Mouse (Mus musculus) hindbrain, embryonic 12.5 days (tissue): ENCODE measurements around the gene Mbnl2. TPM values are rescaled to one million over a fixed set of nuclear protein-coding genes. Genes with fewer than 3 reads are reported as not detected.
"Not testable (repeated sequence)": the region's sequence is repeated elsewhere in the genome, so short reads cannot be mapped to it uniquely, and the experiment has no call there.

Experiments
- ATAC-seq: fragments of 200-750 bp; cut with Nextera tagmentation; 2 replicates; pipeline ENCODE4 v1.8.0; 2017; ENCODE audit warnings: moderate TSS enrichment; ENCODE audit not compliant: low FRiP score
- H3K27ac ChIP-seq: fragments of 300-500 bp; sonication (generic); 2 replicates; pipeline ENCODE4 v1.5.1; 2016; ENCODE audit warnings: mild to moderate bottlenecking
- H3K27me3 ChIP-seq: fragments of 300-500 bp; sonication (generic); 2 replicates; pipeline ENCODE4 v1.6.1; 2016; ENCODE audit warnings: mild to moderate bottlenecking
- H3K36me3 ChIP-seq: fragments of 300-500 bp; sonication (generic); 2 replicates; pipeline ENCODE4 v1.6.1; 2016; ENCODE audit warnings: mild to moderate bottlenecking
- H3K4me1 ChIP-seq: fragments of 300-500 bp; sonication (generic); 2 replicates; pipeline ENCODE4 v1.6.1; 2016
- H3K4me2 ChIP-seq: fragments of 300-500 bp; sonication (generic); replicated peaks from 2 replicates; pipeline ENCODE4 v1.6.1; 2016; ENCODE audit warnings: mild to moderate bottlenecking
- H3K4me3 ChIP-seq: fragments of 300-500 bp; sonication (generic); 2 replicates; pipeline ENCODE4 v1.5.1; 2016; ENCODE audit warnings: mild to moderate bottlenecking
- H3K9ac ChIP-seq: fragments of 300-500 bp; sonication (generic); 2 replicates; pipeline ENCODE4 v1.6.1; 2016; ENCODE audit warnings: mild to moderate bottlenecking, moderate library complexity
- H3K9me3 ChIP-seq: fragments of 300-500 bp; sonication (generic); replicated peaks from 2 replicates; pipeline ENCODE4 v1.6.1; 2016; ENCODE audit warnings: mild to moderate bottlenecking
- WGBS: fragments of 180-500 bp; shearing (Covaris S2); methylation state at CpG from one replicate; pipeline ENCODE4 v1.1.7; 2016; 5-methylcytosine and 5-hydroxymethylcytosine counted together
- polyA plus RNA-seq: library from polyadenylated mRNA; unstranded; fragments of >200 nt; fragmentation: Nextera tagmentation; extraction: Ambion mirVana; gene quantifications from 2 replicates; pipeline ENCODE4 v1.2.1, GENCODE M21; 2016

Gene Mbnl2
- polyA plus RNA-seq, 1 experiment from 2014 or later, result 47.2 TPM

DNA sequence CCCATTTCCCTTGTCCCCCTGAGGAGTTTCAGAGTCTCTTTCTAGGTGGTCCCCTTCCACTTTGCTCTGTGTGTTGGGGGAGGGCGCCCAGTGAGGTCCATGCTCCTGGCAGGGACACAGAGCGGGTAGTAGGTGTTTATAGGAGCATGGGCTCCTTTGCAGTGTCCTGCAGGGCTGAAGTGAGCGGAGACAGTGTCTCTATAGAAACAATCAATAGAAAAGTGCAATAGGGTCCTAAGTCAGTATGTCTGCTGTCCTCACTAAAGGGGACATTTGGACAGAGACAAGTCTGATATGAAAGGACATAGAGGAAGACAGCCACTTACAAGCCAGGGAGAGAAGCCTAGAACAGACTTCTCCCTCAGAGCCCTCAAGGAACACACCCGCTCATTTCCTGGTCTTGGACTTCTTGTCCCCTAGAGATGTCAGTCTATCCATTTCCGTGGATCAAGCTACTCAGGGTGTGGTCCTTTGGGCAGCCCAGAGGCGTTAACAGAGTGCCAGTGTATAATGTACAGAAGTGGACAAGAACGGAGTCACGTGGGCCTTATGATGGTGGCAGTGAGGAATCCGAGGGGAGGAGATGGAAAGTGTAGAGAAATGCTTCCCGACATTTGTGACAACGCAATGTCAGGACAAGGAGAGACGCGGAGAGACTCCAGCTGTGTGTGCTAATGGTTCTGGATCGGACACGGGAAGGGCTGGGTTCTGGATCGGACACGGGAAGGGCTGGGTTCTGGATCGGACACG, 82.0 kb downstream of the Mbnl2 start:
- no peak overlapping the region for H3K27ac ChIP-seq
- peaks cover 8% of the 10 kb centered on the region for H3K27me3 ChIP-seq
- no peak overlapping the region for H3K9ac ChIP-seq
- no peak overlapping the region for H3K4me3 ChIP-seq
- H3K9me3 ChIP-seq, result no peaks in the 10 kb centered on the region
- H3K4me2 ChIP-seq, result no peak overlapping the region
- no peak for ATAC-seq
- 95% methylated on average over 19 of the region's 19 CpGs for WGBS
- no peaks in the 10 kb centered on the region for H3K36me3 ChIP-seq
- peaks cover 13% of the 10 kb centered on the region for H3K4me1 ChIP-seq

DNA sequence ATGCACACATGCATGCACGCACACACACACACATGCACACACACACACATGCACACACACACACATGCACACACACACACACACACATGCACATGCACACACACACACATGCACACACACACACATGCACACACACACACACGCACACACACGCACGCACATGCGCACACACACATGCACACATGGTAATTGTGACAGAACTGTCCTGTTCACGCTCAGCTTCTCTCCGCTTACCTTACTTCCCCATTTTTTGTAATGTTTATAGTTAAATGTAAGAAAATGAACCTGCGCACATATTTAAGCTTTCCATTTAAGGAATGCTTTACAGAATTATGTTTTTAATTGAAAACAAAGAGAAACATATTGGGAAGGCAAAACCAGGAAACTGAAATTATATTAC, 84.1 kb downstream of the Mbnl2 start:
- H3K4me1 ChIP-seq, result peaks cover 15% of the 10 kb centered on the region
- not testable (repeated sequence) for H3K4me3 ChIP-seq, H3K9ac ChIP-seq, H3K27me3 ChIP-seq, H3K9me3 ChIP-seq, H3K4me2 ChIP-seq, H3K27ac ChIP-seq, ATAC-seq, H3K36me3 ChIP-seq
- 94% methylated on average over 8 of the region's 8 CpGs for WGBS

DNA sequence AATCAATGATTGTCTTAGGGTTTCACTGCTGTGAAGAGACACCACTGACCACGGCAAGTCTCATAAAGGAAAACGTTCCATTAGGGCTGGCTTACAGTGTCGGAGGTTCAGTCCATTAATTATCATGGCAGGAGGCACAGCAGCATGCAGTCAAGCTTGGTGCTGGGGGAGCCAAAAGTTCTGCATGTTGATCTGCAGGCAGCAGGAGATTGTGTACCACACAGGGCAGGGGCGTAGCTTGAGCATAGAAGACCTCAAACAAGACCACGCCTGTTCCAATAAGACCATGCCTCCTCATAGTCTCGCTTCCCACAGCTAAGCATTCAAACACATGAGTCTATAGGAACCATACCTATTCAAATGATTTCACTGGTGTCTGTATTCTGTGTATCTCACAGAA, 85.7 kb downstream of the Mbnl2 start:
- H3K27me3 ChIP-seq, result peaks cover 3% of the 10 kb centered on the region

DNA sequence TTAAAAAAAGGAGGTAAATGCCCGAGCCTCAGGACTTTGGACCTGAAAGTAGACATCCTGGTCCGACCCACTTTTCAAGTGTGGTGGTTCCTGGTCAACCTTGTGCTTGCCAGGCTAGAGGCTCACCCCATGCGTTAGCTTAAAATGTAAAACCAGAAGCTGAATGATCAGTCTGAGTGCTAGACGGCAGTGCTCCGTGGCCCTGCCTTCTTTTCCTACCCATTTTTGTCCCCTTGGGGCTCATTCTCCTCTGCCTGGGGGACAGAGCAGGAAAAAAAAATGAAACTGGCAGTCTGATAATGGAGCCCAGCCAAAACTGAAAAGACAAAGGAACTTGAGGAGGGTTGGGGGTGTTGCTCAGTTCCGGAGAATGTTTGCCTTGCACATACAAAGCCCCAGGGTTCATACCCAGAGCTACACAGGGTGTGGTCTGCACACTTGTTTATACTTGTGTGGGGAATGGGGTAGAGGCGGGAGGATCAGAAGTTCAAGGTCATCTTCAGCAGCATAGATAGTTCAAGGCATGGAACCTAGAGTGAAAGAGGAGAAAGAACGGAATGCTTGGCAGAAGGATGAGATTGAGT, 87.0 kb downstream of the Mbnl2 start:
- no peak overlapping the region for H3K4me2 ChIP-seq
- ATAC-seq, result no peak; the same call in 1 of the 2 replicates
- no peak overlapping the region for H3K27ac ChIP-seq
- H3K9me3 ChIP-seq, result no peaks in the 10 kb centered on the region
- H3K9ac ChIP-seq, result no peak overlapping the region
- no peaks in the 10 kb centered on the region; the same call in 1 of the 2 replicates for H3K27me3 ChIP-seq
- H3K4me1 ChIP-seq, result peaks cover 4% of the 10 kb centered on the region; the same call in 1 of the 2 replicates
- H3K36me3 ChIP-seq, result no peaks in the 10 kb centered on the region
- H3K4me3 ChIP-seq, result no peak overlapping the region
- 70% methylated on average over 8 of the region's 8 CpGs for WGBS

More for the DNA sequence above, 85.7 kb downstream of the Mbnl2 start:
- H3K36me3 ChIP-seq, result no peaks in the 10 kb centered on the region
- H3K9ac ChIP-seq, result no peak overlapping the region
- H3K4me2 ChIP-seq, result no peak overlapping the region
- WGBS, result 78% methylated on average over 6 of the region's 6 CpGs
- no peak overlapping the region for H3K27ac ChIP-seq
- ATAC-seq, result no peak
- peaks cover 4% of the 10 kb centered on the region; the same call in 1 of the 2 replicates for H3K4me1 ChIP-seq
- H3K4me3 ChIP-seq, result no peak overlapping the region
- H3K9me3 ChIP-seq, result no peaks in the 10 kb centered on the region

DNA sequence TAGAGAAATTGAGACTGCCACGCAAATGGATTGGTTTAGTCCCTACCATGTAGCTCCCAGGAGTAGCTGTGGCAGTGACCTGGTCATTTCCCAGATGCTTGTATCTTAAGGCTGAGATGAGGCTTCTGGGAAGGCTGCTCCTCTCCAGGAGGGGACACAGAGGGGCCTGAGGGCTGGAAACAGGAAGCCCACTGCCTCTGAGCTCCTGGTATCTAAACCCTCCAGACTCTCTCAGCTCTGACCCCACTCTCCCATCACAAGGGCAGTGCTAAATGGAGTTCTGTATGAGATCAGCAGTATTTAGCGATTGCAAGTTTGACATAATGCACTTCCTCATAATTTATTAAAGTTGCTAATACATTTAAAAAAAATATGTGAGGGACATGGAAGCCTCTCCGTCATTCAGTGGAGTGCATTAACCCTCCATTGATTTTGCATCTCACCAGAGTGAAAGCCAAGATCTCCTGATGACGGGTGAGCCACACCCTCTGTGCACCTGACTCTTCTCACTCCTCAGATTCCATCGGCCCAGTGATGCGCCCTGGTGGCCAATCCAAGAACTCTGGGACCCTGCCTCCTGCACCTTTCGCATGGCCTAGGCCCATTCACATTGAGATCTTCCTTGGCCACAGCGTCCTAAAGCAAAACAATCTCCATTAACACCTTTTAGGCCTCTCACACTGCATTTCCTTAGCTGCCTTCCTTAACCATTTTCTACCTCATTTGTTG, 87.8 kb downstream of the Mbnl2 start:
- ATAC-seq, result no peak
- Histone ChIP-seq H3K4me2 (no peak overlapping the region), H3K4me1 (peaks cover 4% of the 10 kb centered on the region; the same call in 1 of the 2 replicates), H3K9me3 (no peaks in the 10 kb centered on the region), H3K27me3 (no peaks in the 10 kb centered on the region; the same call in 1 of the 2 replicates), H3K4me3 (no peak overlapping the region), H3K9ac (no peak overlapping the region), H3K27ac (no peak overlapping the region), H3K36me3 (no peaks in the 10 kb centered on the region)
- 58% methylated on average over 8 of the region's 8 CpGs for WGBS

DNA sequence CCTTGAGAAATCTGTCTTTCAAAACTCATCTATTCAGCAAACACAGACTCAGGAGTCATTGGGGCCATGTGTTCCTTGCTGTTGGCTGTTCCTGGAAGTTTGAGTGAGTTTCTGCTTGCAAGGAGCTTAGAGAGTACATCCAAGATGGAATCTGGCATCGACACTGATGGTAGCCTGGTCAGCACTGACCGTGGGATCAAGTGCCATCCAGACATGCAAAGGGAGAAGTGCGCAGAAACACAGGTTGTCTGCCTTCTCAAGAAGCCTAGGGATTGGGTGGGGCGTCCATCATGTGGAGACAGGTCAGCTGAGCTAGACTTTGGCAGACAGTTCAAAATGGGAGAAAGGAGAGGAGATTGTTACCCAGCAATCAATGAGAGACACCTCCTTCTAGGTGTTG, 89.6 kb downstream of the Mbnl2 start:
- Histone ChIP-seq H3K9me3 (no peaks in the 10 kb centered on the region), H3K4me1 (peaks cover 13% of the 10 kb centered on the region), H3K9ac (no peak overlapping the region), H3K36me3 (no peaks in the 10 kb centered on the region), H3K4me2 (no peak overlapping the region), H3K27ac (no peak overlapping the region), H3K4me3 (no peak overlapping the region), H3K27me3 (no peaks in the 10 kb centered on the region)
- WGBS, result 95% methylated on average over 4 of the region's 4 CpGs
- ATAC-seq, result no peak

DNA sequence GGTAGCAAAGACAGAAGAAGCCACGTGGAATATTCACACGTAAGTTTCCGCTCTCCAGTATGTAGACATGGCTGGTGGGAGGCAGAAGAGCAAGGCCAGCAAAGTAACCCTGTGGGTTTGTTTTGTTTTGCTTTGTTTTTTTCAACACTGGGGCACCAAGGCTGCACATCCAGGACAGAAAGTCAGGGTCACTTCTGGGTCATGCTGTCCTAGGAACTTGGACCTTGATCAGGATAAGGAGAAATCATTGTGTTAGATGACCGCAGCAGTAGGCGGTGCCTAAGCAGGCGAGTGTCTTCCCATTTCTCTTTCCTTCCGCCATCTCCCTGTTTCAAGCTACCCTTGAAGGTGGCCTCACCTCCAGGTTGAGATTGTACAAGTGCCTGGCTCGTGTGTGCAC, 91.5 kb downstream of the Mbnl2 start:
- H3K36me3 ChIP-seq, result no peaks in the 10 kb centered on the region
- H3K27me3 ChIP-seq, result no peaks in the 10 kb centered on the region
- no peaks in the 10 kb centered on the region for H3K9me3 ChIP-seq
- H3K27ac ChIP-seq, result no peak overlapping the region
- no peak for ATAC-seq
- no peak overlapping the region for H3K4me3 ChIP-seq
- 92% methylated on average over 8 of the region's 8 CpGs for WGBS
- no peak overlapping the region for H3K4me2 ChIP-seq
- H3K4me1 ChIP-seq, result peaks cover 19% of the 10 kb centered on the region
- H3K9ac ChIP-seq, result no peak overlapping the region

DNA sequence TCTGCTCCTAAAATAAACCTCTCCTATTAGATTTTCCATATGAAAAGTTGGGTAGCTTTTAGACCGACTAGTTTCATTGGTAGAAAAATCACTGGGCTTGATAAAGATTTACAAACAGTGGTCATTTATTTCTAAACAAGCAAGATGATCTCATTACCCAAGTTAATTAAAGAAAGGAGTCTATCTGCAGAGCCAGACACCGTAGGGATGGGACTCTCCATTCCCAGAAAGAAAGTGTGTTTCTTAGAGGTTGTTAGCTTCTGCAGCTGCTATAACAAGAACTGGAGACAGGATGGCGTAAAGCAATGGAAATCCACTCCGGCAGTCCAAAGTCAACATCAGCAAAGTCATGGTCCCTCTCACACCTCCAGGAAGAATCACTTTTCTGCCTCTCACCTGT, 92.1 kb downstream of the Mbnl2 start:
- Histone ChIP-seq H3K27ac (no peak overlapping the region), H3K4me1 (peaks cover 16% of the 10 kb centered on the region), H3K36me3 (no peaks in the 10 kb centered on the region), H3K27me3 (no peaks in the 10 kb centered on the region), H3K9ac (no peak overlapping the region), H3K4me3 (no peak overlapping the region), H3K9me3 (no peaks in the 10 kb centered on the region), H3K4me2 (no peak overlapping the region)
- WGBS, result 88% methylated on average over 4 of the region's 4 CpGs
- ATAC-seq, result no peak

DNA sequence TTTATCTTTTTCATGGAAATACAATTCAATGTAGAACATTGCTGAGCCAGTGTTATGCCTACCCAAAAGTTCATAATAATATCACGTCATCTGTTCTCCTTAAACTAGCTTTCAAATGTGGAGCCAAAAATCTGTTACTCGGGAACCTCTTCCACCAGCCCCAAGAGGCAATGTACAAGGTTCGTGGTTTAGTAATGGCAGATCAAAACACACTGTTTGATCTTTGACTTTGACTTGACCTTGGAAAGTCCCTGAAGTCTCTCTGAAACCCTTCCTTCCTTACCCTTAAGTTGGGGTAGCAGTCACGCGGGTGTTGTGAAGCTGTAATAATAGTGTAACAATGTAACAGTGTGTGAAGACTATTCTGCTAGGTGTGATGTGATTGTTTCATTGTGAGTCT, 93.0 kb downstream of the Mbnl2 start:
- H3K4me2 ChIP-seq, result no peak overlapping the region
- 82% methylated on average over 5 of the region's 5 CpGs for WGBS
- no peak overlapping the region for H3K9ac ChIP-seq
- H3K36me3 ChIP-seq, result no peaks in the 10 kb centered on the region
- H3K4me3 ChIP-seq, result no peak overlapping the region
- H3K4me1 ChIP-seq, result peaks cover 20% of the 10 kb centered on the region
- no peaks in the 10 kb centered on the region for H3K27me3 ChIP-seq
- H3K9me3 ChIP-seq, result no peaks in the 10 kb centered on the region
- ATAC-seq, result no peak
- H3K27ac ChIP-seq, result no peak overlapping the region

DNA sequence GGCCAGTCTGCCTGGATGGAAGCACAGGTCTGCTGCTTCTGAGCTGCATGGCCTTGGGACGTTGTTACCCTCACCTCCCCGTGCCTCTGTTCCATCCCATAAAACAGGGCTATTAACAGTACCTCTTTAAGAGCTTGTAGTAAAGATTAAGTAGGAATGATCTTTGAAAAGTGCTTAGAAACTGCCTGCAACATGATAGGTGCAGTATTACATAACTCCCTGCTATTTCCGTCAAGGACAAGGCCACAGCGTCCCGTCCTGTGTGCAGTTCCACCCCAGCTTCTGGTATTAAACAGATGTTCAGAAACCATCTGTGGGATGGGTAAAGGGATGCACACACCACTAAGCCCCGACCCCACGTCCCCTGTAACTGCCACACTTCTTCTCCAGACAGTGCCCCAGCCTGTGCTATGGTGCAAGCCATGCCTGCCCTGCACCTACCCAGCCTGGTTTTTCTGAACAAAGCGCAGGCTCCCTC, 93.5 kb downstream of the Mbnl2 start:
- H3K27me3 ChIP-seq, result no peaks in the 10 kb centered on the region
- no peak overlapping the region for H3K4me2 ChIP-seq
- H3K4me3 ChIP-seq, result no peak overlapping the region
- no peak overlapping the region for H3K9ac ChIP-seq
- no peaks in the 10 kb centered on the region for H3K36me3 ChIP-seq
- ATAC-seq, result no peak
- H3K27ac ChIP-seq, result no peak overlapping the region
- H3K4me1 ChIP-seq, result peaks cover 20% of the 10 kb centered on the region
- WGBS, result 76% methylated on average over 8 of the region's 8 CpGs
- no peaks in the 10 kb centered on the region for H3K9me3 ChIP-seq

DNA sequence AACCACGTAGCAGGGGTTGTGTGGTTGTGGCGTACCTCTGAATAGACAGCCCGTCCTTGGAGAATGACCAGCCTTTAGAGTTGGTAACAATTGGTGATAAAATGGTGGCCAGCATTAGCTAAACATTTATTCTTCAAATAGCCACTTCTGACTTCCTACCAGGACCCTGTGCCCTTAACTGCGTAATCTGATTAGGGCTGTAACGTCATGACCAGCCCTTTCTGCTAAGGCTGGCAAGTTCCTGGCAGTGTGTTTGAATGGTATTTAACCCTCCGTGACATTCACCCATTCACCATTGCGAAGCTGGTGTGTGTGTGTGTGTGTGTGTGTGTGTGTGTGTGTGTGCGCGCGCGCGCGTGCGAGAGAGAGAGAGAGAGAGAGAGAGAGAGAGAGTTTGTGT, 94.6 kb downstream of the Mbnl2 start:
- peaks cover 20% of the 10 kb centered on the region for H3K4me1 ChIP-seq
- no peak overlapping the region for H3K9ac ChIP-seq
- WGBS, result 83% methylated on average over 14 of the region's 14 CpGs
- H3K27me3 ChIP-seq, result no peaks in the 10 kb centered on the region
- no peak for ATAC-seq
- no peaks in the 10 kb centered on the region for H3K36me3 ChIP-seq
- no peak overlapping the region for H3K27ac ChIP-seq
- H3K4me2 ChIP-seq, result no peak overlapping the region
- H3K4me3 ChIP-seq, result no peak overlapping the region
- no peaks in the 10 kb centered on the region for H3K9me3 ChIP-seq

DNA sequence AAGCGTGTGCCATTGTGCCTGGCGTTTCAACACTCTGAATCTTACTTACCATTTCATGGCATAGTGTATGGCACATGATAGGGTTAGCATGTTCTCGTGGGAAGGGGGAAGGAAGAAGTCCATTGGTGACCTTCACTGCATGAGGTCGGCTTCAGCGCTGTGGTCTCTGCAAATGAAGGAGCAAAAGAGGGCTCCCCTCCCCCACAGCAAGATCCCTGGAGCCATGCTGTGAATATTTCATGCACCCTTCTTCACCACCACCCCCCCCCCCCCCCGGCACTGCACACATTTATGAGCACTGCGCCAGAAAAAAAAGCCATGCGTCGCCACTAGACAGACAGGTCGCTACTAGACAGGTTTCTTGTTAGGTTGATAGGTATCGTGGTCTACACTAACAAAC, 95.2 kb downstream of the Mbnl2 start:
- Histone ChIP-seq H3K4me2 (no peak overlapping the region), H3K36me3 (no peaks in the 10 kb centered on the region), H3K4me1 (peaks cover 20% of the 10 kb centered on the region), H3K9ac (no peak overlapping the region), H3K27me3 (no peaks in the 10 kb centered on the region), H3K27ac (no peak overlapping the region), H3K4me3 (no peak overlapping the region), H3K9me3 (no peaks in the 10 kb centered on the region)
- ATAC-seq, result no peak
- 81% methylated on average over 11 of the region's 11 CpGs for WGBS
